Mouse (Mus musculus): ENCODE results near the gene Rsrp1. TPM values are rescaled to one million over a fixed set of nuclear protein-coding genes. Genes with fewer than 3 reads are reported as not detected.
A peak's percentile ranks its signal among the peaks of the same experiment; 100 is the strongest.

The Rsrp1 gene
- polyA plus RNA-seq, 1 experiment from 2014 or later: 263 TPM

DNA sequence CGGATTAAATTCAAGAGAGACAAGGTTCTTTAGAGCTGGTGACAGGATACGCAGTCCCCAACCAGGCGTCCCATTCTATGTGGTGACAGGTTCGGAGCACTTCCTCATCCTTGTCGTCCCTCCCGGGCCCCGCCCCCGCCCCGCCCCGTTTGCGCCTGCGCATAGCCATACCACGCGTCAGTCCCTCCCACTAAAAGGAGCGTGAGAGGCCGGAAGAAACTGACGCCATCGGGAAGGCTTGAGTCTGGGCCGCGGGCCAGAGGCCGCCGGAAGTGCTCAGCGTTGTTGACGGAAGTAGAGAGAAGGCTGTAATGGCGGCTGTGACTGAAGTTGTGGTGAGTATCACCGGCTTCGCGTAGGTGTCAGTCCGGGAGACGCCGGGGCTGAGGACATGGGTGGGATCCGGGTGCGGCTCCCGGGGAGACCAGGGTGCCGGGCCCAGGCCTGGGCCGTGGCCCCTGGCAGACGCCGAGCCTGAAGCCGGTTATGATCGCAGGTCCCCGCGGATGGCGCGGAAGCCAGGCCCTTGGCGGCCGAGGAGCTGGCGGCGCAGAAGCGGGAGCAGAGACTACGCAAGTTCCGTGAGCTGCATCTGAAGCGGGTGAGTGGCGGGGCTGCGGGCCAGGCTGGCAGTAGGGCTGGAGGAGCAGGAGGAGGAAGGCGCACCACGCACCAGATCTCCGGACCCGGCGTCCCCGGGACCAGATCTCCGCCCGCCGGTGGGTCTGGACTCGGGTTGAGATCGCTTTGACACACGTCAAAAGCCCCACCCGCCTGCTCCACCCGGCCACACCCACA lies 7.5 kb downstream of the Rsrp1 start, which contains the start of gene Syf2:
Gene Syf2 (plus strand): TSS at position 215 of the 798 bp plus-strand sequence.
- no peaks in the 10 kb centered on the region for H3K9me3 ChIP-seq (ENCODE audit: control insufficient read depth)
- peak; percentile 94 for ATAC-seq
- peak within 1 kb of the TSS; percentile 92 for H3K27ac ChIP-seq (ENCODE audit: low read depth, low read length)
- H3K4me2 ChIP-seq (replicated peaks; ENCODE audit: low read depth): peak within 1 kb of the TSS; percentile 77
- peak within 1 kb of the TSS; percentile 85 for H3K4me3 ChIP-seq (ENCODE audit: low read depth, low read length)
- peaks cover 4% of the 10 kb centered on the region; the same call in 1 of the 2 replicates for H3K4me1 ChIP-seq (replicated peaks; ENCODE audit: control insufficient read depth, insufficient read depth, low read length)
- peak within 1 kb of the TSS; percentile 75 for H3K9ac ChIP-seq (ENCODE audit: low read depth, low read length)
- no peaks in the 10 kb centered on the region for H3K27me3 ChIP-seq (replicated peaks; ENCODE audit: control insufficient read depth, insufficient read depth, low read length)
- WGBS: under 1% methylated on average over 68 of the region's 68 CpGs
- H3K36me3 ChIP-seq (ENCODE audit: control insufficient read depth, insufficient read depth): peaks cover 45% of the 10 kb centered on the region
- TF ChIP-seq CTCF (IDR thresholded peaks at IDR 0.05; ENCODE audit: low read depth): no peak

DNA sequence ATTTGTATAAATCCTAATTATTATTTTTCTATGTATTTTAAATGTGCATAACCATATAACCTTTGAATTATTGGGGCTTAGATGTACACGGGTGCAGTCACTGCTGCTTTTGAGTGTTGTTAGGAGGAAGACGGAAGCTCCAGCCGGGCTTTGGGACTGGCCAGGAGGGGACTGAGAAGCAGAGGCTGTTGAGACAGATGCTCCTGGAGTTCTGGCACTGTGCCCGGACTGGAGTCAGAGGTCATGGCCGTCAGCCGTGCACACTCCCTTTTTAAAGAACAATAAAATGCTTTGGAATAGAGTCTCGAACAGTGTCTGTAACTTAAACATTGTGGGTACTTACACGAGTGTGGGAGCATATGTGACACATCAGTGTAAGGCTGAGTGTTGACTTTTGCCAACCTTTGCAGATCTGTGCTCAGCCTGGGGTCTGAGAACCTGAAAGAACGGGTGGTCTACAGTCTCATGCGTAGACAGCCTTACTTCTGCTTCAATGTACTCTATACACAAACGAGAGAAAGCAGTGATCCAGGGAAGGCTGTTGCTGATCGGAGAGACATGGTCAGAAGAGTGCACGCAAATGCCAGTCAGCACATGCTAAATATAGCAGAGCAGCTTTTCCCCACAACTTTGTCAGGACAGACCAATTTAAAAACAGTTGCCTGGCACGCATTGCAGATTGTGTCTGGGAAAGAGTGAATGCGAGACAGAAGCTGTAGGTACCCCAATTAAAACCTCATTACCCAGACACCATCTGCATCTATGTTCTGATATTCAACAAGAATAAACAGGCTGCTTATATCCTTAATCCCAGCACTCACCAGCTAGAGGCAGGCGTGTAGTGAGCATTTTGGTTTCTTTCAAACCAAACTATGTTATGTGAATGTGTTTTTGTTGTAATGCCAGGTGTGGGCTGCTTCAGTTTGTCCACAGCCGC lies 14.1 kb downstream of the Rsrp1 start:
- 0 out of 2 replicates have a peak, but pooled peaks have one; percentile 9 for ATAC-seq
- Histone ChIP-seq H3K9ac (ENCODE audit: low read depth, low read length) (no peak overlapping the region), H3K9me3 (ENCODE audit: control insufficient read depth) (no peaks in the 10 kb centered on the region), H3K4me2 (replicated peaks; ENCODE audit: low read depth) (no peak overlapping the region), H3K27me3 (replicated peaks; ENCODE audit: control insufficient read depth, insufficient read depth, low read length) (no peaks in the 10 kb centered on the region), H3K27ac (ENCODE audit: low read depth, low read length) (no peak overlapping the region), H3K4me1 (replicated peaks; ENCODE audit: control insufficient read depth, insufficient read depth, low read length) (no peaks in the 10 kb centered on the region), H3K4me3 (ENCODE audit: low read depth, low read length) (no peak overlapping the region), H3K36me3 (ENCODE audit: control insufficient read depth, insufficient read depth) (peaks cover 37% of the 10 kb centered on the region)
- WGBS: 47% methylated on average over 17 of the region's 17 CpGs
- TF ChIP-seq CTCF (IDR thresholded peaks at IDR 0.05; ENCODE audit: low read depth): no peak

DNA sequence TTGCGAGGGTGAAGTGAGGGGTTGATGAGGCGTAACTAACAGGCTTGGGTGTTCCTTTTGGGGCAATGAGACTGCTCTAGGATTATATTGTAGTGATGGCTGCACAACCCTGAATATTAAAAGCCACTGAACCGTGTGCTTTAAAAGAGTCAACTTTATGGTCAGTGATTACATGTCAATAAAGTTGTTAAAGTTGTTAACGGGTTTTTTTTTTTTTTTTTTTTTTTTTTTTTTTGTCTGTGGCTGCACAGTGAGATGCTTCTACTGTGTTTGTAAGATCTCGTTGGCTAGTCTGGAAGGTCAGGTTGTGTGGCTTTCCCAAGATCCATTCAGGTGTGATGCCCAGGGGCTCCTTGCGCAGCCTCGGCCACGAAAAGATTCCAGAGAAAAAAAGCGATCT lies 16.5 kb downstream of the Rsrp1 start:
- Histone ChIP-seq H3K36me3 (ENCODE audit: control insufficient read depth, insufficient read depth) (peaks cover 28% of the 10 kb centered on the region), H3K27me3 (replicated peaks; ENCODE audit: control insufficient read depth, insufficient read depth, low read length) (peaks cover 18% of the 10 kb centered on the region), H3K4me1 (replicated peaks; ENCODE audit: control insufficient read depth, insufficient read depth, low read length) (no peaks in the 10 kb centered on the region), H3K4me2 (replicated peaks; ENCODE audit: low read depth) (no peak overlapping the region), H3K27ac (ENCODE audit: low read depth, low read length) (no peak overlapping the region), H3K9me3 (ENCODE audit: control insufficient read depth) (no peaks in the 10 kb centered on the region), H3K4me3 (ENCODE audit: low read depth, low read length) (no peak overlapping the region), H3K9ac (ENCODE audit: low read depth, low read length) (no peak overlapping the region)
- 56% methylated on average over 9 of the region's 9 CpGs for WGBS
- no peak for ATAC-seq
- no peak for TF ChIP-seq CTCF (IDR thresholded peaks at IDR 0.05; ENCODE audit: low read depth)

DNA sequence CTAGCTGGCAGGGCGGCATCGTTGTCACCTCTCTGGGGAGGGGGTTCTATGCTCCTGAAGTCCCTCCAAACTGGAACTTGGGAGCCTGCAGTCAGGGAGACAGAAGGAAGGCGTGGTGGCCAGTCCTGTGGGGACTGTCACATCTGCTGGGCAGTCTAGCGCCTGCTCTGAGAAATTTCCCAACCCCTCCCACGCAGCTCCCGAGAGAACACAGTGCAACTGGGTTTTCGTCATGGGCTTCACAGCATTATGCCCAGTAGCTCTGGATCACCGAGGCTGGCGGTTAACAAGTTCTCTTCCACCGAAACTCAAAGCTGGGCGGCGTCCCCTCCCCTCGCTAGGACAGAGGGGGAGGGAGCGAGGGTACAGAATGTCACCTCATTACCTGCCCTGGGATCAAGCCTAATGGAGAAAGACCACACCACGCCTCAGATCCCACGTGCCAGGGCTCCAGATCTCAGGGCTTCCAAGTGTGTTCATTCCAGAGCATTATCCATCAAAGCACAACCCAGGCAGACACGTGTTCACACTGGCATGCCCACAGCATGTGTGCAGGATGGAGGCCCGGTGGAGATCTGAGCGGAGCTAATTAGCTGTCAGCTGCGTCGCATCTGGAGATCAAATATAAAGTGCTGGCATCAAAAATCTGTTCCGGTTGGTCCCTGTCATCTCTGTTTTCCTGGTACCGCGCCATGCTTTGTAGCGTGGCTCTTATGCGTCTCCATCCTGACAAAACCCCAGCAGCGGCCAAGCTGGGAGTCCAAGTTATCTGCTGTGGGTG lies 20.6 kb downstream of the Rsrp1 start:
- 44% methylated on average over 27 of the region's 27 CpGs for WGBS
- peaks cover 24% of the 10 kb centered on the region for H3K27me3 ChIP-seq (replicated peaks; ENCODE audit: control insufficient read depth, insufficient read depth, low read length)
- no peak overlapping the region for H3K4me3 ChIP-seq (ENCODE audit: low read depth, low read length)
- no peak for ATAC-seq
- no peaks in the 10 kb centered on the region for H3K4me1 ChIP-seq (replicated peaks; ENCODE audit: control insufficient read depth, insufficient read depth, low read length)
- H3K9me3 ChIP-seq (ENCODE audit: control insufficient read depth): no peaks in the 10 kb centered on the region
- no peaks in the 10 kb centered on the region for H3K36me3 ChIP-seq (ENCODE audit: control insufficient read depth, insufficient read depth)
- no peak for TF ChIP-seq CTCF (IDR thresholded peaks at IDR 0.05; ENCODE audit: low read depth)
- no peak overlapping the region for H3K4me2 ChIP-seq (replicated peaks; ENCODE audit: low read depth)
- H3K27ac ChIP-seq (ENCODE audit: low read depth, low read length): no peak overlapping the region
- no peak overlapping the region for H3K9ac ChIP-seq (ENCODE audit: low read depth, low read length)

DNA sequence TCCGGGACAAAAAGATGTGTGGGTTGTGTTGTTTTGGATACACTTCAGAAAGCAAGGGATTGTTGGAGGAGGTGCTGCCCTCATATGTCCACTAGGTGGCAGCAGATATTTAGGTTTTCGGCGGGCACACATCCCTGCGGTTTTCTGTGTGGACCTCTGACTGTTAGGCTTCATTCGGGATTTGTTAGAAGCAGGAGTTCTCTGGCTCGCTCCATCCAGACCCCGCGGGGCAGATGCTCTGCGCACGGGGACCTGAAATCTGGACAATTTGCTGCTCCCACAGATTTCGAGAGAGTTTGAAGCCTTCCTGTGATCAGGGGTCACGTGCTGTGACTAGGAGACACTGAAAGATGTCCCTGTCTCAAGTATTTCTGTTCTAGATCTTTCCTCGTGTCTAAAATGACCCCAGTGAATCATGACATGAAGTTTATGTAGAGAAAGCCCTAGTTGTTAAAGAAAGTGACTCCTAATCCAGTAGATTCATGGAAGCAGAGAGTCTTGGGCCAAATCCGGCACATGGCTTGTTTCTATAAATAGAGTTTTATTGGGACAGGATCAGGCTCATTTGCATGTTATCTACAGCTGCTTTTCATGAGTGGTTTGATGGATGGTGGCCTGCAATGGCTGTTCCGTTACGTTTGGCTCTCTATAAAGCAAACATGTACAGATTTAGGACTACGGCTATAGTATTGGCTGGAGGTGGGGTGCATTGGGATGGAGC lies 22.8 kb downstream of the Rsrp1 start:
- H3K27ac ChIP-seq (ENCODE audit: low read depth, low read length): no peak overlapping the region
- H3K27me3 ChIP-seq (replicated peaks; ENCODE audit: control insufficient read depth, insufficient read depth, low read length): peaks cover 24% of the 10 kb centered on the region
- no peaks in the 10 kb centered on the region for H3K9me3 ChIP-seq (ENCODE audit: control insufficient read depth)
- no peaks in the 10 kb centered on the region for H3K4me1 ChIP-seq (replicated peaks; ENCODE audit: control insufficient read depth, insufficient read depth, low read length)
- no peak overlapping the region for H3K9ac ChIP-seq (ENCODE audit: low read depth, low read length)
- H3K36me3 ChIP-seq (ENCODE audit: control insufficient read depth, insufficient read depth): no peaks in the 10 kb centered on the region
- 6% methylated on average over 17 of the region's 17 CpGs for WGBS
- peak; percentile 42; the same call in 1 of the 2 replicates for ATAC-seq
- H3K4me2 ChIP-seq (replicated peaks; ENCODE audit: low read depth): peak overlapping the region; percentile 55
- no peak overlapping the region for H3K4me3 ChIP-seq (ENCODE audit: low read depth, low read length)
- peak; percentile 91 for TF ChIP-seq CTCF (IDR thresholded peaks at IDR 0.05; ENCODE audit: low read depth)

Measured in intestine, postnatal 0 days (tissue).